Mouse (Mus musculus) heart, embryonic 15.5 days (tissue): ENCODE data around the gene Arl2bp. TPM values are rescaled to one million over a fixed set of nuclear protein-coding genes. Genes with fewer than 3 reads are reported as not detected.
A peak's percentile ranks its signal among the peaks of the same experiment; 100 is the strongest.

ENCODE experiments used
- ATAC-seq: fragments of 200-750 bp; cut with Nextera tagmentation; replicated peaks from 2 replicates; pipeline ENCODE4 v1.8.0; 2017; ENCODE audit warnings: low read depth, moderate TSS enrichment; ENCODE audit not compliant: insufficient number of reproducible peaks, insufficient read depth, low FRiP score
- H3K27ac ChIP-seq: fragments of 300-500 bp; sonication (generic); 2 replicates; pipeline ENCODE4 v1.5.1; 2015; ENCODE audit warnings: mild to moderate bottlenecking, inconsistent platforms
- H3K27me3 ChIP-seq: fragments of 300-500 bp; sonication (generic); 2 replicates; pipeline ENCODE4 v1.6.1; 2015; ENCODE audit warnings: inconsistent platforms
- H3K36me3 ChIP-seq: fragments of 300-500 bp; sonication (generic); 2 replicates; pipeline ENCODE4 v1.6.1; 2015; ENCODE audit warnings: mild to moderate bottlenecking, inconsistent platforms
- H3K4me1 ChIP-seq: fragments of 300-500 bp; sonication (generic); replicated peaks from 2 replicates; pipeline ENCODE4 v1.6.1; 2015; ENCODE audit warnings: inconsistent platforms
- H3K4me2 ChIP-seq: fragments of 300-500 bp; sonication (generic); 2 replicates; pipeline ENCODE4 v1.6.1; 2015; ENCODE audit warnings: inconsistent platforms, mild to moderate bottlenecking, moderate library complexity
- H3K4me3 ChIP-seq: fragments of 300-500 bp; sonication (generic); 2 replicates; pipeline ENCODE4 v1.5.1; 2015; ENCODE audit warnings: mild to moderate bottlenecking, inconsistent platforms
- H3K9ac ChIP-seq: fragments of 300-500 bp; sonication (generic); 2 replicates; pipeline ENCODE4 v1.6.1; 2015; ENCODE audit warnings: mild to moderate bottlenecking, inconsistent platforms
- H3K9me3 ChIP-seq: fragments of 300-500 bp; sonication (generic); replicated peaks from 2 replicates; pipeline ENCODE4 v1.6.1; 2016; ENCODE audit warnings: inconsistent platforms
- WGBS: fragments of 180-500 bp; shearing (Covaris S2); methylation state at CpG from one replicate; pipeline ENCODE4 v1.1.7; 2015; ENCODE audit warnings: mixed read lengths; 5-methylcytosine and 5-hydroxymethylcytosine counted together
- polyA plus RNA-seq: library from polyadenylated mRNA; unstranded; fragments of >200 nt; fragmentation: Nextera tagmentation; extraction: Ambion mirVana; gene quantifications from 2 replicates; pipeline ENCODE4 v1.2.1, GENCODE M21; 2015

Arl2bp gene
- polyA plus RNA-seq, 1 experiment from 2014 or later = 112 TPM

DNA sequence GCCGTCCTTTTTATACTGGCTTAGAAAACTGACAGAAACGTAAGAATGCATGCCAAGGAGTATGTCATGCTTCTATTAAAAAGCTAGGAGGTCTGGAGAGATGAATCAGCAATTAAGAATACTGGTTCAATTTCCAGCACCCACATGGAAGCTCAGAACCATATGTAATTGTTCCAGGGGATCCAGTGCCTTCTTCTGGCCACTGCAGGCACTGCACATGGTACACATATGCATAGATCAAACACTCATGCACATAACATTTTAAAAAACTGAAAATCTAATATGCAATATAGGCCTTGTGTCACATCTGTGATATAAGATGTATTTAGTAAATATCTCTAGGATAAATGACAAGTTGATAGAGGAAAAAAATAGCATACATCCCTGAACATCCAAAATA is 8.4 kb upstream of the Arl2bp start:
- WGBS = 89% methylated on average over 2 of the region's 2 CpGs
- Histone ChIP-seq H3K36me3 (peaks cover 44% of the 10 kb centered on the region), H3K4me1 (no peaks in the 10 kb centered on the region), H3K9me3 (no peaks in the 10 kb centered on the region), H3K9ac (no peak overlapping the region), H3K4me2 (no peak overlapping the region), H3K27ac (no peak overlapping the region), H3K4me3 (no peak overlapping the region), H3K27me3 (no peaks in the 10 kb centered on the region)
- no peak for ATAC-seq

DNA sequence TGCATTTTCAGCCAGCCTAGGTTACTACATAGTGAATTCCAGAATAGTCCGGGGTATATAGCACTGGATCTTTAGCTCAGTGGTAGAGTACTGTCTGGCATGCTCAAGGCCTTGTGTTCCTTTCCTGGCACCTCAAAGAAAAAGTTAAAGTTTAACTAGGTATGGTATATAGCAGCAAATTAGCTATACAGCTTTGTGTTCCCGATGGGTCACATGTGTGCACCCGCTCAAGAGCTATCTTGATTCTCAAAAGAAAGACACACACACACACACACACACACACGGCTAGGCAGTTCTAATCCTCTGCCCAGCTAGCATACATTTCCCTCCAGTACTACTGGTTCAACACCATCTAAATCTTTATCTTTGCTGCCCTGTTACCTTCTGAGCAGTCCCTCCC is 6.0 kb upstream of the Arl2bp start:
- H3K9me3 ChIP-seq = no peaks in the 10 kb centered on the region
- 87% methylated on average over 4 of the region's 4 CpGs for whole genome bisulfite sequencing
- H3K4me2 ChIP-seq = no peak overlapping the region
- H3K4me3 ChIP-seq = no peak overlapping the region
- no peak for ATAC-seq
- no peaks in the 10 kb centered on the region for H3K4me1 ChIP-seq
- no peak overlapping the region for H3K9ac ChIP-seq
- H3K36me3 ChIP-seq = peaks cover 26% of the 10 kb centered on the region
- H3K27ac ChIP-seq = no peak overlapping the region
- no peaks in the 10 kb centered on the region for H3K27me3 ChIP-seq

DNA sequence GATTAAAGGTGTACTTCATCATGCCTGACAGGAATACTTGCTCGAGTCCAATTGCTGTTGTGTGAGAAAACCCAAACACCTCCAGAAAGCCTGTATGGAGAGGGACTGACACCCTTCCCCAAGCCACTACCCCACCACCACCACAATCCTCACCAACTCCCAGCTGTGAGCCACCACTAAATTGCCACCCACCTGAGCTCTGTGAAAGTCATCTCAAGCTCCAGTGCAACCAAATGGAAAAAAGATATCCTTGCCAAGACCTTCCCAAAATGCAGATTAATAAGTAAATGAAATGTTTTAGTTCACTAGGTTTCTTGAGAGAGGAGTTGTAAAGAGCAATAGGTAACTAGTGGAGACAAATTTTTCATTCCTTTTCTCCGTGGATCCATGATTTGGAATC is 1.7 kb upstream of the Arl2bp start:
- Histone ChIP-seq H3K4me2 (no peak overlapping the region), H3K27me3 (no peaks in the 10 kb centered on the region), H3K27ac (no peak overlapping the region), H3K4me3 (no peak overlapping the region), H3K9ac (no peak overlapping the region), H3K36me3 (0 out of 2 replicates have a peak, but pooled peaks cover 11% of the 10 kb centered on the region), H3K4me1 (peaks cover 11% of the 10 kb centered on the region; the same call in 1 of the 2 replicates), H3K9me3 (no peaks in the 10 kb centered on the region)
- no peak for ATAC-seq
- WGBS = 71% methylated on average over 2 of the region's 2 CpGs

DNA sequence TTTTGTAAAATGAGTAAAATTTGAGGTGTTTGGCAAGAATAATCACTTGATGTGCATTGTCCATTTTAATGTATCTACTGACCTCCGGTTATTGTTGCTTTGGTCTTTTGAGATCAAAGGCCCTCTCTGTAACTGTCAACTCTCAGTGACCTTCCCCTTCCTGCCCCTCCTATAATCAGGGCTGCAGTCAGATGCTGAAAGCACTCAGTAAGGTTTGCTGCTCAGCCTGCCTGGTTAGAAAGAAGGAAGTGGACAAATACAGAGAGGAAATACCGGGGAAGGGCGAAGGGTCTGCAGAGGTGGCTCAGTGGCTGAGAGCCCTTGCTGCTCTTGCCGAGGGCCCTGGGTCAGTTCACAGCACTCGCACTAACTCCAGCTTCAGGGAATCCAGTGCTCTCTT is 8.0 kb downstream of the Arl2bp start:
- H3K27ac ChIP-seq = no peak overlapping the region
- no peak for ATAC-seq
- WGBS = 60% methylated on average over 5 of the region's 5 CpGs

GRCm38 (mm10) chr8:94675923-94676322 is 9.5 kb downstream of the Arl2bp start:
- 83% methylated on average over 6 of the region's 6 CpGs for WGBS

More for the DNA sequence above, 8.0 kb downstream of the Arl2bp start:
- Histone ChIP-seq H3K9ac (no peak overlapping the region), H3K36me3 (peaks cover 49% of the 10 kb centered on the region), H3K4me2 (no peak overlapping the region), H3K9me3 (no peaks in the 10 kb centered on the region), H3K27me3 (no peaks in the 10 kb centered on the region), H3K4me3 (no peak overlapping the region), H3K4me1 (no peaks in the 10 kb centered on the region)

DNA sequence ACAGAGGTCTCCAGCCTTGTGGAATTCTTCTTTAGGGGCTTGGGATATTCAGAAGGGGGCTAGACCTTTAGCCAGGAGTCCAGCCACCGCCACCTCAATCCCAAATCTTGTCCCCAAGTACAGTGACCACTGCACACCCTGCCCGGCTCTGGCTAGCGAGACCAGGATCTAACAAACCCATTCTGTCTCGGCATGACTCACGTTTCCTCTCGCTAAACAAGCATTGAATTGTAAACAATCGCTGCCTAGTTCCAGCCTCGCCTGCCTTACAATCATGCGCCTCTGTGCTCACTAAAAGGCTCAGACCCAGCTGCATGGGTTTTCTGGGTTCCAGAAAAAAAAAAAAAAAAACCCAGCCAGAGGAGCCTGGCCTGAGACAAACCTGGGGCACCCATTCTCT is 12.2 kb downstream of the Arl2bp start:
- H3K36me3 ChIP-seq = peaks cover 15% of the 10 kb centered on the region
- no peaks in the 10 kb centered on the region for H3K27me3 ChIP-seq
- H3K9ac ChIP-seq = no peak overlapping the region
- 50% methylated on average over 9 of the region's 9 CpGs for WGBS
- no peaks in the 10 kb centered on the region for H3K9me3 ChIP-seq
- H3K4me3 ChIP-seq = no peak overlapping the region
- 0 out of 2 replicates have a peak, but pooled peaks have one; percentile 16 for ATAC-seq
- H3K4me2 ChIP-seq = no peak overlapping the region
- peak overlapping the region; percentile 11; the same call in 1 of the 2 replicates for H3K27ac ChIP-seq
- no peaks in the 10 kb centered on the region for H3K4me1 ChIP-seq

More at GRCm38 (mm10) chr8:94675923-94676322, 9.5 kb downstream of the Arl2bp start:
- Histone ChIP-seq H3K4me3 (no peak overlapping the region), H3K9me3 (no peaks in the 10 kb centered on the region), H3K4me1 (no peaks in the 10 kb centered on the region), H3K27ac (no peak overlapping the region), H3K4me2 (no peak overlapping the region), H3K9ac (no peak overlapping the region), H3K27me3 (no peaks in the 10 kb centered on the region), H3K36me3 (peaks cover 42% of the 10 kb centered on the region)
- ATAC-seq = no peak

- no peaks in the 10 kb centered on the region for H3K36me3 ChIP-seq
- H3K9ac ChIP-seq = no peak overlapping the region
- no peak for ATAC-seq
- H3K9me3 ChIP-seq = no peaks in the 10 kb centered on the region
- no peaks in the 10 kb centered on the region for H3K4me1 ChIP-seq
- no peak overlapping the region for H3K4me2 ChIP-seq
- H3K4me3 ChIP-seq = no peak overlapping the region
- 80% methylated on average over 3 of the region's 3 CpGs for WGBS
- no peak overlapping the region for H3K27ac ChIP-seq
- H3K27me3 ChIP-seq = no peaks in the 10 kb centered on the region
Observed at GRCm38 (mm10) chr8:94680414-94680813, 14.0 kb downstream of the Arl2bp start.

- WGBS = 77% methylated on average over 16 of the region's 16 CpGs
- no peak for ATAC-seq
- Histone ChIP-seq H3K27me3 (no peaks in the 10 kb centered on the region), H3K4me3 (no peak overlapping the region), H3K9me3 (no peaks in the 10 kb centered on the region), H3K9ac (no peak overlapping the region), H3K4me2 (no peak overlapping the region), H3K36me3 (no peaks in the 10 kb centered on the region), H3K4me1 (no peaks in the 10 kb centered on the region), H3K27ac (no peak overlapping the region)
Observed at GRCm38 (mm10) chr8:94682732-94683524, 16.5 kb downstream of the Arl2bp start.

DNA sequence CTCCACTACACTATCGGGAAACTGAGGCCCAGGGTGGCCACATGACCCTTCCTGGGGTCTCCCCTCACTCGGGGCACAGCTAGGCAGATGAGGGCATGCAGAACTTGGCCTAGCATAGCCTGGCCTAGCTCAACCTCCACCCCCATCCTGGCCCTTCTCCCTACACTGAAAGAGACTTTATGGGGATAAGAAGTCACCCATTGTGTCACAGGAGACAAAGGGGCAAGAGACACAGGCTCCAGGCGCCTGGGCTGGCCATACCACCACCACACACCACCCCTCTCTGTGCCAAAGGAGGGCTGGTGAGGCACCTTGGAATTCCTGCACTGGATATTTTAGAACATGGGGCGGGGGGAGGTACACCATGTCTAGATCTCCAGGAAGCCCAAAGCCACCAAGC is 17.9 kb downstream of the Arl2bp start:
- no peak overlapping the region for H3K4me2 ChIP-seq
- WGBS = 73% methylated on average over 4 of the region's 4 CpGs
- no peak overlapping the region for H3K27ac ChIP-seq
- no peak for ATAC-seq
- H3K9ac ChIP-seq = no peak overlapping the region
- H3K4me1 ChIP-seq = no peaks in the 10 kb centered on the region
- no peaks in the 10 kb centered on the region for H3K27me3 ChIP-seq
- no peaks in the 10 kb centered on the region for H3K9me3 ChIP-seq
- no peaks in the 10 kb centered on the region for H3K36me3 ChIP-seq
- H3K4me3 ChIP-seq = no peak overlapping the region

- ATAC-seq = no peak
- H3K9me3 ChIP-seq = no peaks in the 10 kb centered on the region
- no peak overlapping the region for H3K4me2 ChIP-seq
- H3K4me1 ChIP-seq = no peaks in the 10 kb centered on the region
- 57% methylated on average over 9 of the region's 9 CpGs for WGBS
- no peaks in the 10 kb centered on the region for H3K36me3 ChIP-seq
- H3K4me3 ChIP-seq = no peak overlapping the region
- no peaks in the 10 kb centered on the region; the same call in 1 of the 2 replicates for H3K27me3 ChIP-seq
- no peak overlapping the region for H3K9ac ChIP-seq
- no peak overlapping the region for H3K27ac ChIP-seq
Observed at GRCm38 (mm10) chr8:94685953-94686352, 19.6 kb downstream of the Arl2bp start.

DNA sequence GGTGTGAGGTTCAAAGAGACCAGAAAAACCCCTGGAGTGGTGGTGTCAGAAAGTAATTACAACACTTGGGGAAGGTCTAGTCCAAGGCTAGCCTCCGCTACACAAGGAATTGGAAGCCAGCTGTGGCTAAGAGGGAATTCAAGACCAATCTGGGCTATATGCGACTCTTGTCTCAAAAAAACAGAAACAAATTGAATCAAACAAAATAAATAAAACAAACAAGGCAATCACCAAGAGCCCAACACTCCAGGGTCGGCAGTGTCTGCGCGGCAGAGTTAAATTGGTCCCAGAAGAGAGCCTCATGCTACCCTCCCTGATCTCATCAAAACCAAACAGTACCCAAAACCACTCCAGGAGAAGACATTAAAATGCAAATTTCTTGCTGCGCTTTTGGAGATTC is 28.3 kb downstream of the Arl2bp start:
- H3K4me3 ChIP-seq = no peak overlapping the region
- WGBS = 5% methylated on average over 6 of the region's 6 CpGs
- H3K4me1 ChIP-seq = peaks cover 14% of the 10 kb centered on the region
- H3K27me3 ChIP-seq = peaks cover 58% of the 10 kb centered on the region
- H3K9me3 ChIP-seq = no peaks in the 10 kb centered on the region
- ATAC-seq = no peak
- no peaks in the 10 kb centered on the region for H3K36me3 ChIP-seq
- H3K27ac ChIP-seq = no peak overlapping the region
- no peak overlapping the region for H3K9ac ChIP-seq
- no peak overlapping the region for H3K4me2 ChIP-seq
